Mouse (Mus musculus) liver, postnatal 0 days (tissue): ENCODE results near the gene Tmed5. TPM values are rescaled to one million over a fixed set of nuclear protein-coding genes. Genes with fewer than 3 reads are reported as not detected.

Experiments used
- ATAC-seq: fragments of 200-750 bp; cut with Nextera tagmentation; 2 replicates; pipeline ENCODE4 v1.8.0; 2017; ENCODE audit warnings: mild to moderate bottlenecking, moderate library complexity
- DNase-seq: peaks from one replicate; pipeline ENCODE4 v3.0.0-alpha.2; 2016
- H3K27ac ChIP-seq: fragments of 300-500 bp; sonication (generic); 2 replicates; pipeline ENCODE4 v1.5.1; 2014; ENCODE audit warnings: antibody characterized with exemption, moderate library complexity, mild to moderate bottlenecking, low read depth
- H3K27me3 ChIP-seq: fragments of 300-500 bp; sonication (generic); 2 replicates; pipeline ENCODE4 v1.6.1; 2014; ENCODE audit warnings: low read length, control low read depth, mixed read lengths; ENCODE audit not compliant: insufficient read depth
- H3K36me3 ChIP-seq: fragments of 300-500 bp; sonication (generic); replicated peaks from 2 replicates; pipeline ENCODE4 v1.6.1; 2014; ENCODE audit warnings: mild to moderate bottlenecking, control low read depth, low read length, moderate library complexity, mixed read lengths; ENCODE audit not compliant: insufficient read depth
- H3K4me1 ChIP-seq: fragments of 300-500 bp; sonication (generic); 2 replicates; pipeline ENCODE4 v1.6.1; 2014; ENCODE audit warnings: antibody characterized with exemption, mild to moderate bottlenecking, control low read depth; ENCODE audit not compliant: insufficient read depth
- H3K4me2 ChIP-seq: fragments of 300-500 bp; sonication (generic); 2 replicates; pipeline ENCODE4 v1.6.1; 2014; ENCODE audit warnings: low read depth, mild to moderate bottlenecking, low read length, moderate library complexity, mixed read lengths
- H3K4me3 ChIP-seq: fragments of 300-500 bp; sonication (generic); 2 replicates; pipeline ENCODE4 v1.5.1; 2014; ENCODE audit warnings: low read depth, low read length
- H3K9ac ChIP-seq: fragments of 300-500 bp; sonication (generic); replicated peaks from 2 replicates; pipeline ENCODE4 v1.6.1; 2014; ENCODE audit warnings: mild to moderate bottlenecking, moderate library complexity
- H3K9me3 ChIP-seq: fragments of 300-500 bp; sonication (generic); 2 replicates; pipeline ENCODE4 v1.6.1; 2016; ENCODE audit warnings: mild to moderate bottlenecking, control low read depth, low read length, mixed read lengths
- CTCF ChIP-seq: sonication (generic); IDR thresholded peaks from 2 replicates; pipeline ENCODE4 v1.5.1; 2016; ENCODE audit warnings: antibody characterized with exemption, low read depth
- EP300 ChIP-seq: IDR thresholded peaks from 2 replicates; pipeline ENCODE4 v1.6.1; 2016; ENCODE audit warnings: antibody characterized with exemption, low read depth, mild to moderate bottlenecking
- WGBS: fragments of 180-500 bp; shearing (Covaris S2); extraction: QIAGEN DNeasy Blood & Tissue Kit; methylation state at CpG from one replicate; pipeline ENCODE4 v1.1.7; 2014; ENCODE audit not compliant: insufficient replicate concordance; 5-methylcytosine and 5-hydroxymethylcytosine counted together
- polyA plus RNA-seq: library from polyadenylated mRNA; unstranded; fragments of >200 nt; fragmentation: Nextera tagmentation; extraction: Ambion mirVana; gene quantifications from 2 replicates; pipeline ENCODE4 v1.2.1, GENCODE M21; 2015

Gene Tmed5
- polyA plus RNA-seq, 1 experiment from 2014 or later, result 58.2 TPM

GRCm38 (mm10) chr5:108060413-108060812, 72.0 kb downstream of the Tmed5 start:
- Histone ChIP-seq H3K4me3 (no peak overlapping the region), H3K9me3 (no peaks in the 10 kb centered on the region), H3K4me1 (no peaks in the 10 kb centered on the region), H3K27ac (no peak overlapping the region), H3K36me3 (no peaks in the 10 kb centered on the region), H3K27me3 (no peaks in the 10 kb centered on the region), H3K9ac (no peak overlapping the region), H3K4me2 (no peak overlapping the region)
- TF ChIP-seq CTCF (no peak), EP300 (no peak)
- ATAC-seq, result no peak
- no peak for DNase-seq
- 92% methylated on average over 9 of the region's 9 CpGs for WGBS

Other genes with a start within 250 kb of the Tmed5 start
- 20.2 TPM in 2 replicates for gene Rpl5, start 232.1 kb downstream of the Tmed5 start, polyA plus RNA-seq
- 8.3 and 9.0 TPM in 2 replicates for gene Fam69a, start 145.5 kb downstream of the Tmed5 start, polyA plus RNA-seq
- 21.7 and 22.8 TPM in 2 replicates for gene Mtf2, start 66.9 kb downstream of the Tmed5 start, polyA plus RNA-seq
- 3.7 and 3.9 TPM in 2 replicates for gene Ccdc18, start 255 bp upstream of the Tmed5 start, polyA plus RNA-seq
- 16.1 and 17.5 TPM in 2 replicates for gene Dr1, start 136.3 kb upstream of the Tmed5 start, polyA plus RNA-seq
- 1.7 and 1.9 TPM in 2 replicates for gene Pigg, start 180.0 kb upstream of the Tmed5 start, polyA plus RNA-seq
- gene Gm42517, start 235.3 kb upstream of the Tmed5 start, polyA plus RNA-seq, result 0.14 TPM in 1 of 2 replicates, not detected in the other